Mouse (Mus musculus): ENCODE results near the gene Fam227a. TPM values are rescaled to one million over a fixed set of nuclear protein-coding genes. Genes with fewer than 3 reads are reported as not detected.

Gene Fam227a
- 0.43 and 0.61 TPM in 2 replicates for polyA plus RNA-seq (2012; rRNA removed)

GRCm38 (mm10) chr15:79658531-79659375, at the start of gene Fam227a, which contains the start of gene Cby1:
Gene Fam227a (minus strand): TSS chr15:79658956.
Gene Cby1 (plus strand): TSS chr15:79659199.

GRCm38 (mm10) chr15:79690426-79691022, 31.8 kb upstream of the Fam227a start, which contains the start of gene Gtpbp1:
Gene Gtpbp1 (plus strand): TSS chr15:79690845.

GRCm38 (mm10) chr15:79687646-79688267, 29.0 kb upstream of the Fam227a start, which contains the start of gene Josd1:
Gene Josd1 (minus strand): TSS chr15:79687919.

GRCm38 (mm10) chr15:79670249-79670971, 11.7 kb upstream of the Fam227a start, which contains the start of gene Tomm22:
Gene Tomm22 (plus strand): TSS chr15:79670861.

GRCm38 (mm10) chr15:79604990-79605665, 53.6 kb downstream of the Fam227a start, which contains the start of gene Dmc1:
Gene Dmc1 (minus strand): TSS chr15:79605109.

Other genes starting within 250 kb of the Fam227a start
- gene Csnk1e, start 203.4 kb downstream of the Fam227a start, polyA plus RNA-seq (2012; rRNA removed) = 33.1 and 37.6 TPM in 2 replicates
- gene Kcnj4, start 153.7 kb downstream of the Fam227a start, polyA plus RNA-seq (2012; rRNA removed) = not detected in 2 replicates
- gene Kdelr3, start 142.5 kb downstream of the Fam227a start, polyA plus RNA-seq (2012; rRNA removed) = 33.4 and 44.5 TPM in 2 replicates
- 137 and 181 TPM in 2 replicates for gene Ddx17, start 112.2 kb downstream of the Fam227a start, polyA plus RNA-seq (2012; rRNA removed)
- gene Dmc1, start 53.8 kb downstream of the Fam227a start, polyA plus RNA-seq (2012; rRNA removed) = 0.05 TPM in 1 of 2 replicates, not detected in the other
- 8.7 and 9.6 TPM in 2 replicates for gene Cby1, start 243 bp upstream of the Fam227a start, polyA plus RNA-seq (2012; rRNA removed)
- 26.9 and 31.4 TPM in 2 replicates for gene Tomm22, start 11.9 kb upstream of the Fam227a start, polyA plus RNA-seq (2012; rRNA removed)
- gene Josd1, start 29.0 kb upstream of the Fam227a start, polyA plus RNA-seq (2012; rRNA removed) = 24.1 and 32.1 TPM in 2 replicates
- 35.0 and 38.2 TPM in 2 replicates for gene Gtpbp1, start 31.9 kb upstream of the Fam227a start, polyA plus RNA-seq (2012; rRNA removed)
- gene Sun2, start 83.6 kb upstream of the Fam227a start, polyA plus RNA-seq (2012; rRNA removed) = 63.5 and 69.7 TPM in 2 replicates
- 30.5 and 47.3 TPM in 2 replicates for gene Dnal4, start 118.9 kb upstream of the Fam227a start, polyA plus RNA-seq (2012; rRNA removed)
- 2.3 and 2.6 TPM in 2 replicates for gene Nptxr, start 145.8 kb upstream of the Fam227a start, polyA plus RNA-seq (2012; rRNA removed)
- gene Npcd, start 175.3 kb upstream of the Fam227a start, polyA plus RNA-seq (2012; rRNA removed) = 3.5 TPM in 1 of 2 replicates, not detected in the other
- 36.0 and 41.6 TPM in 2 replicates for gene Cbx6, start 175.7 kb upstream of the Fam227a start, polyA plus RNA-seq (2012; rRNA removed)
- gene Apobec3, start 232.7 kb upstream of the Fam227a start, polyA plus RNA-seq (2012; rRNA removed) = 17.2 and 22.7 TPM in 2 replicates